ENCODE assay signal across 9 mouse cellular contexts in the genomic region with DNA sequence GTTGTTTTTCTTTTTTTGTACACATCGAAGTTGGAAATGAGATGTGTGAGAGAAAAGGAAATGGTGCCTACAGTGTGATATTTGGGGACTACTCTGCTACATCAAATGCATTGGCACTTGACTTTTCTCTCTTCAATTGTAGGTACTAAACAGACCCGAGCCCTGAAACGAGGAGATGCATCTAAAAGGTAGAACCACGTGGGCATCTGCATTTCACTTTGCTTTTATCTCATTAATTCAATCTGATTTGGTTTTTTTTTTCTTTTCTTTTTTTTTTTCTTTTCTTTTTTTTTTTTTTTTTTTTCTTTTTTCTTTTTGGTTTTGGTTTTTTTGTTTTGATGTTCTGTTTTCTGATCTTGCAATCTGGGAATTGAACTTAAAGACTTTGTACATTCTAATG. TPM values are rescaled to one million over a fixed set of nuclear protein-coding genes. Genes with fewer than 3 reads are reported as not detected.
DNase-seq lines count a peak whose midpoint lies in the region; ATAC-seq and TF ChIP-seq lines count a peak whose summit lies in the region.
"Had no signal": no experiment of that assay in that cellular context is flagged by ENCODE, and none has a peak within 500 bp of the region (broad histone marks: within the 10 kb centered on the region; RNA-seq: fewer than 3 reads in every experiment).

No protein-coding gene starts in this region.

- no peak overlapping the region for H3K27ac ChIP-seq in heart, embryonic 13.5 days (replicated peaks)
- H3K27ac ChIP-seq in forebrain, postnatal 0 days (ENCODE audit: low read depth, low read length), result peak overlapping the region; percentile 91; the same call in 1 of the 2 replicates
- peak overlapping the region; percentile 94 for H3K27ac ChIP-seq in midbrain, embryonic 10.5 days (replicated peaks)

- H3K9ac ChIP-seq in heart, embryonic 13.5 days, result peak overlapping the region; percentile 87
- peak overlapping the region; percentile 81; the same call in 1 of the 2 replicates for H3K9ac ChIP-seq in forebrain, postnatal 0 days

- no peaks in the 10 kb centered on the region for H3K27me3 ChIP-seq in heart, embryonic 13.5 days (replicated peaks)
- H3K27me3 ChIP-seq in E14TG2a.4 (ENCODE audit: insufficient read depth, low read length), result no peaks in the 10 kb centered on the region
- no peaks in the 10 kb centered on the region for H3K27me3 ChIP-seq in forebrain, postnatal 0 days (ENCODE audit: insufficient read depth, low read length)
- H3K27me3 ChIP-seq in midbrain, embryonic 10.5 days (ENCODE audit: low read depth, poor library complexity, severe bottlenecking), result no peaks in the 10 kb centered on the region
- H3K27me3 ChIP-seq: Patski had no signal

- DNase-seq in heart, adult 8-10 months (ENCODE audit: low spot score), result no peak
- peak; percentile 1 for DNase-seq in forebrain, postnatal 0 days
- DNase-seq in midbrain, embryonic 10.5 days (ENCODE audit: low spot score), result no peak
- DNase-seq in right cerebral cortex, postnatal 14 days, result no peak
- no peak for DNase-seq in spleen, adult 12 weeks (ENCODE audit: low spot score)
- no peak for DNase-seq in ovary, adult 18-20 months (ENCODE audit: low spot score)

- peaks cover 29% of the 10 kb centered on the region for H3K36me3 ChIP-seq in heart, embryonic 13.5 days
- peaks cover 25% of the 10 kb centered on the region for H3K36me3 ChIP-seq in E14TG2a.4 (ENCODE audit: insufficient read depth, low read length)
- peaks cover 18% of the 10 kb centered on the region for H3K36me3 ChIP-seq in forebrain, postnatal 0 days (ENCODE audit: insufficient read depth)
- peaks cover 27% of the 10 kb centered on the region for H3K36me3 ChIP-seq in midbrain, embryonic 10.5 days

- H3K9me3 ChIP-seq in heart, embryonic 13.5 days, result no peaks in the 10 kb centered on the region
- H3K9me3 ChIP-seq in E14TG2a.4 (ENCODE audit: low read length), result no peaks in the 10 kb centered on the region
- no peaks in the 10 kb centered on the region for H3K9me3 ChIP-seq in forebrain, postnatal 0 days (ENCODE audit: low read length)
- H3K9me3 ChIP-seq in midbrain, embryonic 10.5 days (replicated peaks), result no peaks in the 10 kb centered on the region

- no peak for TF ChIP-seq CTCF in E14TG2a.4 (conservative IDR thresholded peaks at IDR 0.05; ENCODE audit: low read length)
- TF ChIP-seq CTCF in forebrain, postnatal 0 days (IDR thresholded peaks at IDR 0.05; ENCODE audit: low read depth), result no peak

- peak overlapping the region; percentile 77 for H3K4me3 ChIP-seq in heart, embryonic 13.5 days
- peak overlapping the region; percentile 85 for H3K4me3 ChIP-seq in E14TG2a.4 (replicated peaks; ENCODE audit: low read length)
- peak overlapping the region; percentile 73 for H3K4me3 ChIP-seq in forebrain, postnatal 0 days (ENCODE audit: low read depth, low read length)
- peak overlapping the region; percentile 81 for H3K4me3 ChIP-seq in midbrain, embryonic 10.5 days

- peaks cover 11% of the 10 kb centered on the region for H3K4me1 ChIP-seq in heart, embryonic 13.5 days
- peaks cover 7% of the 10 kb centered on the region for H3K4me1 ChIP-seq in E14TG2a.4 (replicated peaks; ENCODE audit: low read depth, low read length)
- H3K4me1 ChIP-seq in forebrain, postnatal 0 days (ENCODE audit: insufficient read depth), result 0 out of 2 replicates have a peak, but pooled peaks cover 5% of the 10 kb centered on the region
- H3K4me1 ChIP-seq in midbrain, embryonic 10.5 days, result peaks cover 15% of the 10 kb centered on the region

- no peak for ATAC-seq in heart, embryonic 13.5 days (ENCODE audit: extremely low read depth, insufficient number of reproducible peaks, low FRiP score, low TSS enrichment)
- no peak for ATAC-seq in forebrain, postnatal 0 days

- WGBS in heart, embryonic 13.5 days, result 29% methylated on average over 4 of the region's 4 CpGs
- WGBS in forebrain, postnatal 0 days, result 11% methylated on average over 4 of the region's 4 CpGs
- 30% methylated on average over 4 of the region's 4 CpGs for WGBS in midbrain, embryonic 10.5 days

- H3K4me2 ChIP-seq in heart, embryonic 13.5 days, result peak overlapping the region; percentile 81
- peak overlapping the region; percentile 67 for H3K4me2 ChIP-seq in forebrain, postnatal 0 days (ENCODE audit: low read depth)

RNA-seq across cellular contexts. Expression of gene Glmn, which starts 0.7 kb away (rescaled TPM):
- 18.7 and 22.9 TPM in 2 replicates for polyA plus RNA-seq in heart, embryonic 13.5 days (2015; fragmentation: Nextera tagmentation; extraction: Ambion mirVana)
- 1 to 10 TPM; 2.8 to 5.0 (median 3.8) TPM for total RNA-seq in heart, adult 8-10 months (2022)
- total RNA-seq in forebrain, postnatal 0 days (2014; rRNA removed), result 18.0 and 24.1 TPM in 2 replicates
- 29.0 and 35.4 TPM in 2 replicates for polyA plus RNA-seq in forebrain, postnatal 0 days (2015; fragmentation: Nextera tagmentation; extraction: Ambion mirVana)
- polyA plus RNA-seq in midbrain, embryonic 10.5 days (2016; fragmentation: Nextera tagmentation; extraction: Ambion mirVana), result 29.8 and 31.1 TPM in 2 replicates

RNA-seq across cellular contexts. Expression of gene Rpap2, which starts 1.2 kb away (rescaled TPM):
- 10.2 and 11.7 TPM in 2 replicates for polyA plus RNA-seq in heart, embryonic 13.5 days (2015; fragmentation: Nextera tagmentation; extraction: Ambion mirVana)
- total RNA-seq in heart, adult 8-10 months (2022), result 1 to 10 TPM; 6.3 to 9.5 (median 7.0) TPM
- total RNA-seq in forebrain, postnatal 0 days (2014; rRNA removed), result 19.2 and 24.9 TPM in 2 replicates
- 18.0 and 18.7 TPM in 2 replicates for polyA plus RNA-seq in forebrain, postnatal 0 days (2015; fragmentation: Nextera tagmentation; extraction: Ambion mirVana)
- 15.9 and 18.9 TPM in 2 replicates for polyA plus RNA-seq in midbrain, embryonic 10.5 days (2016; fragmentation: Nextera tagmentation; extraction: Ambion mirVana)
